Mouse (Mus musculus) forebrain, embryonic 12.5 days (tissue): ENCODE data around the gene Atpaf1. TPM values are rescaled to one million over a fixed set of nuclear protein-coding genes. Genes with fewer than 3 reads are reported as not detected.
A peak's percentile ranks its signal among the peaks of the same experiment; 100 is the strongest.

Experiments
- ATAC-seq: fragments of 200-750 bp; cut with Nextera tagmentation; 2 replicates; pipeline ENCODE4 v1.8.0; 2017; ENCODE audit warnings: moderate TSS enrichment; ENCODE audit not compliant: low FRiP score
- H3K27ac ChIP-seq: fragments of 300-500 bp; sonication (generic); 2 replicates; pipeline ENCODE4 v1.5.1; 2016; ENCODE audit warnings: mild to moderate bottlenecking
- H3K27me3 ChIP-seq: fragments of 300-500 bp; sonication (generic); 2 replicates; pipeline ENCODE4 v1.6.1; 2016; ENCODE audit warnings: mild to moderate bottlenecking
- H3K36me3 ChIP-seq: fragments of 300-500 bp; sonication (generic); replicated peaks from 2 replicates; pipeline ENCODE4 v1.6.1; 2016; ENCODE audit warnings: mild to moderate bottlenecking
- H3K4me1 ChIP-seq: fragments of 300-500 bp; sonication (generic); 2 replicates; pipeline ENCODE4 v1.6.1; 2016
- H3K4me2 ChIP-seq: fragments of 300-500 bp; sonication (generic); 2 replicates; pipeline ENCODE4 v1.6.1; 2016; ENCODE audit warnings: mild to moderate bottlenecking, moderate library complexity
- H3K4me3 ChIP-seq: fragments of 300-500 bp; sonication (generic); replicated peaks from 2 replicates; pipeline ENCODE4 v1.5.1; 2016; ENCODE audit warnings: mild to moderate bottlenecking
- H3K9ac ChIP-seq: fragments of 300-500 bp; sonication (generic); 2 replicates; pipeline ENCODE4 v1.6.1; 2016; ENCODE audit warnings: mild to moderate bottlenecking
- H3K9me3 ChIP-seq: fragments of 300-500 bp; sonication (generic); 2 replicates; pipeline ENCODE4 v1.6.1; 2016
- WGBS: fragments of 180-500 bp; shearing (Covaris S2); methylation state at CpG from one replicate; pipeline ENCODE4 v1.1.7; 2016; 5-methylcytosine and 5-hydroxymethylcytosine counted together
- polyA plus RNA-seq: library from polyadenylated mRNA; unstranded; fragments of >200 nt; fragmentation: Nextera tagmentation; extraction: Ambion mirVana; gene quantifications from 2 replicates; pipeline ENCODE4 v1.2.1, GENCODE M21; 2016

The Atpaf1 gene
- polyA plus RNA-seq, 1 experiment from 2014 or later = 41.0 TPM

DNA sequence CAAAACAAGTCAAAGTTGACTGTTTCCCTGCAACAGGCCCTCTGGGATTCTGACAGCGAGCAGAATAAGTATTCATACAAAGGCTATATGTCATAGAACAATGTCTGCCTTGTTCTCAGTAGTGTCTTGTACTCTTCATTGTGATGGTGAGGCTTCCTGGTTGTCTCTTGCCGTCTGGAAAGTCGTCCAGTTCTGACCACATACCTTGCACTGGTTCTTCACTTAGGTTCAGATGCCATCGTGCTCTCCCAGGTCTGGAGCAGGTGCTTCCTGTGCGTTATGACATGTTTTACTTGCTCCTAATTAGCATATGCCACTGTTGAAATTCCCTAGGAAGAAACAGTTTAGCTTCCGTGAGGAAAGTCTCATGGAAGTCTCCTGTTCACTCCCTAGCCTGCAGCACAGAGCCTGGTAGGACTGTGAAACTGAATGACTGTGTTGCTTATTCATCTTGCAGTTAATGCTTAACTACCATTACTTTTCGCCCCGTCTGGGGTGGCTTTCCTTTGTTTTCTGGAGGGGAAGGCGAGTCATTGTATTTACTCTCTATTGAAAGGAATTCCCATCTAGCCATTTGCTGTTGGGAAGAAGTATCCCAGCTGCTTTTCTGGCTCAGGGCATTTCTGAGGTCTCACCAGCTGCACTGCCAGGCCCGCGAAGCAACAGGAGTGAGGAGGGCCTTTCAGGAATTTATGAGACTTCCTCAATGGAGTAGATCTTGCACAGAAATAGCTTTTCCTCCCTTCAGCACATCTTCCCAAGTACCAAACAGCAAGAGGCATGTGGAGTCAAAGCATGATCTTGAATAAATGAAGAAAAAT lies 16.8 kb upstream of the Atpaf1 start:
- 63% methylated on average over 11 of the region's 11 CpGs for WGBS

GRCm38 (mm10) chr4:115775056-115775455 lies 9.6 kb upstream of the Atpaf1 start:
- no peak for ATAC-seq
- Histone ChIP-seq H3K4me1 (no peaks in the 10 kb centered on the region), H3K4me3 (no peak overlapping the region), H3K9ac (no peak overlapping the region), H3K4me2 (no peak overlapping the region), H3K27ac (no peak overlapping the region), H3K27me3 (no peaks in the 10 kb centered on the region), H3K9me3 (no peaks in the 10 kb centered on the region), H3K36me3 (peaks cover 25% of the 10 kb centered on the region)
- 86% methylated on average over 6 of the region's 6 CpGs for WGBS

More for the DNA sequence above, 16.8 kb upstream of the Atpaf1 start:
- no peak overlapping the region for H3K4me2 ChIP-seq
- H3K9ac ChIP-seq = no peak overlapping the region
- H3K4me3 ChIP-seq = no peak overlapping the region
- no peaks in the 10 kb centered on the region for H3K27me3 ChIP-seq
- H3K27ac ChIP-seq = no peak overlapping the region
- H3K4me1 ChIP-seq = no peaks in the 10 kb centered on the region; the same call in 1 of the 2 replicates
- no peaks in the 10 kb centered on the region for H3K9me3 ChIP-seq
- peaks cover 45% of the 10 kb centered on the region for H3K36me3 ChIP-seq
- no peak for ATAC-seq

DNA sequence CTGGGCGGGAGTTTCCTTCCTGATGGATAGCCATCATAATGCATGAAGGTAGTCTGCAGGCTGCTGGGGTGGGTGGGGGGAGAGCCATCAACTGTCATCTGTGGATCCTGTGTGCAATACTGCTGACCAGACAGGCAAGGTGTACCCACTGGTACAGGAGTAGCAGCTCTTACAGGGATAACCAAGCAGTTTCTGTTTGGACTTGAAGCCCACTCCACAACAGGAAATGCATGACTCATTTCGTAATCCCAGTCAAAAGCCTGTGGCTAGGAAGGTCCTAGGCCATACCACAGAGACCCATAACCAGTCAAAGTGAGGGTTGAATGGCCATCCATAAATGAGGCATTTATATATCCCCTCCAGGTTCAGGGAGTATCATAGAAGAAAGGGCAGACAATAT lies 7.0 kb upstream of the Atpaf1 start:
- no peaks in the 10 kb centered on the region for H3K4me1 ChIP-seq
- no peak overlapping the region for H3K4me2 ChIP-seq
- 94% methylated on average over 2 of the region's 2 CpGs for WGBS
- no peak overlapping the region for H3K9ac ChIP-seq
- H3K4me3 ChIP-seq = no peak overlapping the region
- no peaks in the 10 kb centered on the region for H3K9me3 ChIP-seq
- H3K27me3 ChIP-seq = no peaks in the 10 kb centered on the region
- H3K27ac ChIP-seq = no peak overlapping the region
- no peak for ATAC-seq
- H3K36me3 ChIP-seq = peaks cover 19% of the 10 kb centered on the region

GRCm38 (mm10) chr4:115780269-115780668 lies 4.3 kb upstream of the Atpaf1 start:
- Histone ChIP-seq H3K9ac (no peak overlapping the region), H3K4me2 (no peak overlapping the region), H3K4me1 (peaks cover under 1% of the 10 kb centered on the region), H3K27ac (no peak overlapping the region), H3K9me3 (no peaks in the 10 kb centered on the region), H3K36me3 (peaks cover 2% of the 10 kb centered on the region; the same call in 1 of the 2 replicates), H3K4me3 (no peak overlapping the region), H3K27me3 (no peaks in the 10 kb centered on the region)
- no peak for ATAC-seq
- WGBS = 59% methylated on average over 6 of the region's 6 CpGs

DNA sequence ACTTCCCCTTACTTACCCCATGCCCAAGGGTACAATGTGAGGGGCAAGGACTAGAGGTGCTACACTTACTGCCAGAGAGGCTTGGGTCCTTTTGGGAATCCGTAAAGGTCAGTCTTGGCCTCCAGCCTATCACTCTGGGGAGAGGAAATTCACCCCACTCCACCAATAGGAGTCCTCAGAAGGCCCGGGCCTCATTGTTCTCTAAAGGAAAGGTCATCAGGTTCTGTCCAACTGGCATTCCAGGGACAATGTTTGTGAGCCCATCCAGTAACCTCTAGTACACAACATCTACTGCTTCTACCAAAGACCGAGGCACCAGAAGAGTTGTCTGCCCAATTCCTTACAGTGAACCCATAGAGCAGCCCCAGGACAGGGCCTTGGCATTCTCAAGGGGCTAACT lies 3.7 kb upstream of the Atpaf1 start, which contains the start of gene Tex38:
Gene Tex38 (minus strand): TSS at position 101 of the 400 bp plus-strand sequence.
- ATAC-seq = no peak
- no peak within 1 kb of the TSS for H3K9ac ChIP-seq
- no peaks in the 10 kb centered on the region for H3K27me3 ChIP-seq
- 81% methylated on average over 3 of the region's 3 CpGs for WGBS
- H3K27ac ChIP-seq = no peak within 1 kb of the TSS
- H3K4me3 ChIP-seq = no peak within 1 kb of the TSS
- H3K9me3 ChIP-seq = no peaks in the 10 kb centered on the region
- no peak within 1 kb of the TSS for H3K4me2 ChIP-seq
- H3K4me1 ChIP-seq = peaks cover 7% of the 10 kb centered on the region
- no peaks in the 10 kb centered on the region; the same call in 1 of the 2 replicates for H3K36me3 ChIP-seq

GRCm38 (mm10) chr4:115782026-115782805 lies 2.4 kb upstream of the Atpaf1 start:
- Histone ChIP-seq H3K9me3 (no peaks in the 10 kb centered on the region), H3K36me3 (no peaks in the 10 kb centered on the region), H3K4me1 (peaks cover 8% of the 10 kb centered on the region), H3K27ac (no peak overlapping the region), H3K9ac (no peak overlapping the region), H3K4me3 (no peak overlapping the region), H3K27me3 (no peaks in the 10 kb centered on the region), H3K4me2 (no peak overlapping the region)
- 90% methylated on average over 5 of the region's 5 CpGs for WGBS
- ATAC-seq = no peak

GRCm38 (mm10) chr4:115785511-115786034 lies 961 bp downstream of the Atpaf1 start:
- Histone ChIP-seq H3K9me3 (no peaks in the 10 kb centered on the region), H3K27ac (no peak overlapping the region), H3K4me1 (peaks cover 8% of the 10 kb centered on the region), H3K27me3 (no peaks in the 10 kb centered on the region), H3K9ac (peak overlapping the region; percentile 76), H3K36me3 (peaks cover 19% of the 10 kb centered on the region), H3K4me3 (peak overlapping the region; percentile 78), H3K4me2 (peak overlapping the region; percentile 76)
- WGBS = 62% methylated on average over 7 of the region's 7 CpGs
- no peak for ATAC-seq

DNA sequence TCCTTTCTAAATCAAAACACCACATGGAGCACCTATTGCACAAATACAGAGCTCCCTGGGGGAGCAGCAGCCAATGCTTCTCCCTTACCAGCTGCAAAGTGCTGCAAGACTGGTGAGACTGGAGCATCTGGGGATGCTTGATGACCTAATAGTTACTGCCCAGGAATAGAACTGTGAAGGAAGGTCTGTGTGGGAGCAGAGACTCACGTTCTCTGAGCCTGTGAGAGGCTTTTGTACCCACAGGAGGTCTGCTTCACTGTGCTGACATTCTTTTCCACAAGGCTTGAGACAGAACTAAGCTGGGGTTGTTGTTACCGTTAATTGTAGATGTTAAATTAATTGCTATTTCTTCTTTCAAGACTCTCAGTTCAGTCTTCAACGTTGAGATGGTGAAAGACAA lies 6.3 kb downstream of the Atpaf1 start:
- 83% methylated on average over 3 of the region's 3 CpGs for WGBS
- no peak for ATAC-seq
- Histone ChIP-seq H3K9ac (no peak overlapping the region), H3K27ac (no peak overlapping the region), H3K4me2 (no peak overlapping the region), H3K9me3 (no peaks in the 10 kb centered on the region), H3K4me3 (no peak overlapping the region), H3K27me3 (no peaks in the 10 kb centered on the region), H3K36me3 (peaks cover 47% of the 10 kb centered on the region), H3K4me1 (peaks cover under 1% of the 10 kb centered on the region)

GRCm38 (mm10) chr4:115795360-115795759 lies 10.7 kb downstream of the Atpaf1 start:
- H3K36me3 ChIP-seq = peaks cover 58% of the 10 kb centered on the region
- no peak for ATAC-seq
- no peak overlapping the region for H3K9ac ChIP-seq
- H3K9me3 ChIP-seq = no peaks in the 10 kb centered on the region
- no peak overlapping the region for H3K27ac ChIP-seq
- no peak overlapping the region for H3K4me2 ChIP-seq
- no peaks in the 10 kb centered on the region for H3K4me1 ChIP-seq
- H3K4me3 ChIP-seq = no peak overlapping the region
- no peaks in the 10 kb centered on the region for H3K27me3 ChIP-seq
- WGBS = 88% methylated on average over 3 of the region's 3 CpGs

GRCm38 (mm10) chr4:115799981-115800380 lies 15.4 kb downstream of the Atpaf1 start:
- peaks cover 49% of the 10 kb centered on the region for H3K36me3 ChIP-seq

DNA sequence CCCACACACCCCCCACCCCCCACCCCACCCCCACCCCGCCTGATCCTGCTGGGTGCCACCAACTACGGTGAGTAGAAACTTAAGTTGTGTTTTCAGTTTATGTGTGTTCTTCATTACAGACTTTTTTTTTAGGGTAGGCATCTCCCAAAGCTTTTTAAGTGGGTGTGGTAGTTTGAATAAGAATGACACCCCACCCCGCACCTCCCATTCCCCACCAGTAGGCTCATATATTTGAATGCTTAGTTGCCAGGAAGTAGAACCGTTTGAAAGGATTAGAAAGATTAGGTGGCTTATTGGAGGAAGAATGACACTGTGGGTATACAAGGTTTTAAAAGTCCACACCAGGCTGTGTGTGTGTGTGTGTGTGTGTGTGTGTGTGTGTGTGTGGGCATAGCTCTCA lies 27.7 kb downstream of the Atpaf1 start:
- H3K4me1 ChIP-seq = no peaks in the 10 kb centered on the region
- H3K9ac ChIP-seq = no peak overlapping the region
- peaks cover 24% of the 10 kb centered on the region for H3K36me3 ChIP-seq
- H3K9me3 ChIP-seq = no peaks in the 10 kb centered on the region
- no peaks in the 10 kb centered on the region for H3K27me3 ChIP-seq
- 85% methylated on average over 4 of the region's 4 CpGs for WGBS
- H3K4me3 ChIP-seq = no peak overlapping the region
- ATAC-seq = no peak
- H3K27ac ChIP-seq = no peak overlapping the region
- no peak overlapping the region for H3K4me2 ChIP-seq

More at GRCm38 (mm10) chr4:115799981-115800380, 15.4 kb downstream of the Atpaf1 start:
- Histone ChIP-seq H3K27me3 (no peaks in the 10 kb centered on the region), H3K9me3 (no peaks in the 10 kb centered on the region), H3K4me1 (no peaks in the 10 kb centered on the region), H3K27ac (no peak overlapping the region), H3K9ac (no peak overlapping the region), H3K4me3 (no peak overlapping the region), H3K4me2 (no peak overlapping the region)
- 83% methylated on average over 3 of the region's 3 CpGs for WGBS
- no peak for ATAC-seq

- WGBS = 95% methylated on average over 5 of the region's 5 CpGs
- no peaks in the 10 kb centered on the region for H3K4me1 ChIP-seq
- no peak overlapping the region for H3K4me3 ChIP-seq
- H3K4me2 ChIP-seq = no peak overlapping the region
- H3K9me3 ChIP-seq = no peaks in the 10 kb centered on the region
- H3K27ac ChIP-seq = no peak overlapping the region
- peaks cover 25% of the 10 kb centered on the region for H3K36me3 ChIP-seq
- H3K27me3 ChIP-seq = no peaks in the 10 kb centered on the region
- no peak for ATAC-seq
- H3K9ac ChIP-seq = no peak overlapping the region
Measured at GRCm38 (mm10) chr4:115815606-115816005, 31.0 kb downstream of the Atpaf1 start.
